Mouse (Mus musculus) MN1 (cell line): Measurements from ENCODE around the gene Tenm3.
A peak's percentile ranks its signal among the peaks of the same experiment; 100 is the strongest.

ENCODE experiments used
- DNase-seq: peaks from one replicate; pipeline ENCODE4 v3.0.0-alpha.2; 2016; ENCODE audit warnings: low spot score

Gene Tenm3

DNA sequence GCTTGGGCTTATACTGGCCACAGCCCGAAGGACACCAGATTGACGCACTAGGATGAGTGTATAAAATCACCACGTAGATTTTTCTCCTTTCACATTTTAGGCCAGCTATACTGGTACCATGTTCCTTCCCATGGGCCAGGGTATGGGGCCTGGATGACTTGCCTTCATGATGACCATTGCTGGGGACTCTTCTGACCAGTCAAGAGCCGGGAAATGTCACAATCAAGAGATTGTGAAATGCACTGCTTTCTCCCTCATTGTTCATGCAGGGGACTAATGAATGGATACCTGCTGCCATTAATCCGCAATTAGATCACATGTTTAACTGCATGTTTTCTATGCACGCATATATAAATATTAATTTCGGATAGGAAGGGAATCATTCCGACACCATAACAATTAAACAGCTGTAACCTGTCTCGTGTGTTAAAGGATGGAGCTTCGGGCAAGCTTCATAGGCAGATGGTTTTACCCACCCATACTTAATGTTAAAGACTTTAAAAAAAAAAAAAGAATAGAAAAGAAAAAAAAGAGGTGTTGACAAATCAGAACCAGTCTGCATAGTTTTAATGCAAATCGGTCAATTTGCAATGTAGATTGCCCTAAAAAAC lies 521.0 kb downstream of the Tenm3 start:
- DNase-seq: no peak

DNA sequence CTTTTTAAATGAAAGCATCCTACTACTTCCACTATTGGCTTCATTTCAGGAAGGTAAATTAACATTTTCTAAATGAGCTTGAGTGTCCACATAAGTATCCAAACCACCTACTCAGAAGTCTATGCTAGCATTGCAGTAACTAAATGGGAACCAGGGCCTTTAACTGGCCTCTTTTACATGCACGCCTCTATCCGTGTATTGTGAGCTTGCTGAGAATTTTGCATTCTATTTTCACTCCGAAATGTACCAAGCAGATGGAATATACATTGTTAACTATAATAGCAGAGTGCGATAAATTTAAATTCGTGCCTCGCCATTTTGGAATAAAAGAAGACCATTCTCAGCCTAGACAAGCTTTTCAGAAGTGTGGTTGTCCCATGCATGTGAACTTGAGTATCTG lies 521.5 kb downstream of the Tenm3 start:
- DNase-seq: no peak

DNA sequence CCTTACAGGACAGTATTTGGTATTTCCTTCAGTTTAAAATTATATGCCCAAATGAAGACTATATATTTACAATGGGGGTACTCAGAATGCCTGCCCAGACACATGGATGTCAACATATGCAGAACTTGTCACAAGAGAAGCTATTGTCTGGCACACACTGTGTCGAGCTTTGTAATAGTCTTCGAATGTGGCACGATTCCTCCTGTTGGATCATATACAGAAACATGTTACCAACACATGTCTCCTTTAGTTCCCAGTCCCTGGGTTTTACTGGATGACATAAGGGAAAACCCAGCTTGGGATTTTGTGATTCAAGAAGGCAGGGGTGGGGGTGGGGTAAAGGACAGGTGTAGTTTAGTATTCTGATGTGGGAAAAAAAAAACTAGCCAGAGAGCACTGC lies 524.1 kb downstream of the Tenm3 start:
- no peak for DNase-seq

DNA sequence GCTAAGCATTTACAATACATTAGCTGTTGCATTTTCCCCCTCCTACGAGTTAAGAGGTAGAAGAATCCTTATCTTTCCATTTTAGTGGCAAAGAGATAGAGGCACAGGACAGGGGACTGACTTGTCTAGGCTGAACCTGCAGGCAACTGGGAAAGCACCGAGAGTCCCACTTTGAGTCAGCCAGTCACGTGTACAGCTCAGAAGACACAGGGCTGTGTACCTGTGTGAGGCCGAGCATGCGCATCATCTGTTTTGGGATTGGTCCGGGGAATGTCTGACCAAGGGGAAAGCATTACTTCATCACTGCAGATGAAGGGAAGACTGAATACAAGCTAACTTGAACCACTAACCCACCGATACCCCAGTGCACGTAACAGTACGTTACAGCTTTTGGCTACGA lies 526.3 kb downstream of the Tenm3 start:
- no peak for DNase-seq

DNA sequence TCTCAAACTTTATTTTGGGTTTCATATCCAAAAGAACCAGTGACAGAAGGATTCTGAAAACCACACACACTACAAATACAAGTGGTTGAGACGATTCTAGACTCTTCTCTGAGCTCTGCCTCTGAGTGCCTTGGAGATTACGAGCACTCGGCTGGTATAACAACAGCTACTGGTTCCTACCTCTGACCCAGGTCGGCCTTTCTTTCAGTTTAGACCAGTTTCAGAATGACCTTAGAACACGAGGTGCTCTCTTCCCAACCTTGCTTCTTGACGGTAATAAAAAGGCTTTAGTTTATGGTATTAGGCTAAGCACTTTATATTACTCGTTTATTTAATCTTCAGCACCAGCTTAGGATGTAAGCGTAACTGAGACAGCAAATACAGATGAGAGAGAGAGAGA lies 528.1 kb downstream of the Tenm3 start:
- DNase-seq: no peak

DNA sequence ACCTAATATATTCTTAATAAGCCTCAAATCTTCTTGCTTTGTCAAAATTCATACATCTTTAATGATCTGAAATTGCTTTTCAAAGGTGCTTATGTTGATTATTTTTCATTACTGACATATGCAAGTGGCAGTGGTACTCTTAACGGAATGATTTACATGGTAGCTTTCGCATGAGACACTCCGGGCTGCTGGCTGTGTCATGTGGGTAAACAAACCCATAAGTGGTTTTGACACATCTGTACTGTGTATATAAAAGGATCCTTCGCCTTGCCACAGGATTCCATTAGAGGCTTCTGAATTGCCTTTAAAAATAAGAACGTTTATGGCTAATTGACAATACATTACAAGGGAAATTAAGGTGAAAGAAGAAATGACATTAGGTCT lies 529.8 kb downstream of the Tenm3 start:
- DNase-seq: no peak

DNA sequence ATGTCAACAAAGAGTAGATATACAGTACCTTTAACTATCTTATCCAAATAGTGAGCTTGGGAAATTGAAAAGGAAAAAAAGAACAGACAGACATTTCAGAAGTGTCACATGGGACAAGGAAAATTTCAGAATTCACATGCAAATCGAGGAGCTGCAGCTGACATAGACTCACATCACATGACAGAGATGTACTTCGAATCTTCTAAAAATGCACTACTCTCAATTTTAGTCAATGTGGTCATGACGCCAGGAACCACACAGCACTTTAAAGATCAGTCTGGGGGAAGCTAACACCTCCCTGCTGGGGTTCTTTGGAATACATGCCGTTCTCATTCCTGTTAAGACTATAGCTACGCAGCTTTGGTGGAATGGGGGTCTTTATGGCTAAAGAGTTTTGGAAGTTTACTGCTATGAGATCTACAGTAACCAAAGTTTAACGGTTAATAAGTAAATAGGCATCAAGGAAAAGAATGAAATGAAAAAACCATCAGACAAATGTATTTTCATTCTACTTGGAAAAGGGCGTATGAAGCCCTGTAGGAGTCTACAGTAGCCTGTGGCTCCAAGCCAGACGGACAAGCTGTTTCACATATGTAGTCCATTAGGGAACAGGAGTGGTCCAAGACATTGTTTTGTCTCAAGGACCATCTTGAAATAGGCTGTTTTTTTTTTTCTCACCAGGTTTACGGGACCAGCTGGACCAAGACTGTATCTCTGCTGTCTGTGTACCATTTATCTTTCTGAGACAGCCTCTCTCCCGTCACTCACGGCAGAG lies 530.4 kb downstream of the Tenm3 start:
- DNase-seq: no peak

DNA sequence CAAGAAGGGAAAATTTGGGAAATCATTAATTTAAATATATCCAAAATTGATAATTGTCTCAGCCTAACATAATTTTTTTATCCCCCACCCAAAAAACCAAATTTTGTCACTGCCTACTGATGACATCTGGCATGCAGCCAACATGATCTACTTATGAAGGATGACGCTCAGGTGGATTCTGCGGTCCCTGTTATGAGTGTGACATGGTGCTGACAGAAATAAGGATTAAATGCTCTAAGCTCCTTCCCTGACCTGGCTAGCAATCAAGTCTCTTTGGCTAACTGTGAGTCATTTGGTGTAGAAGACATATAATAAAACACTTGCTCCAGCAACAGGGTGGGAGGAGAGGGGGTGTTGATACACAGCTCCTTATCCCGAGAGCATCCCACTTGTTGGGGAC lies 532.0 kb downstream of the Tenm3 start:
- no peak for DNase-seq

DNA sequence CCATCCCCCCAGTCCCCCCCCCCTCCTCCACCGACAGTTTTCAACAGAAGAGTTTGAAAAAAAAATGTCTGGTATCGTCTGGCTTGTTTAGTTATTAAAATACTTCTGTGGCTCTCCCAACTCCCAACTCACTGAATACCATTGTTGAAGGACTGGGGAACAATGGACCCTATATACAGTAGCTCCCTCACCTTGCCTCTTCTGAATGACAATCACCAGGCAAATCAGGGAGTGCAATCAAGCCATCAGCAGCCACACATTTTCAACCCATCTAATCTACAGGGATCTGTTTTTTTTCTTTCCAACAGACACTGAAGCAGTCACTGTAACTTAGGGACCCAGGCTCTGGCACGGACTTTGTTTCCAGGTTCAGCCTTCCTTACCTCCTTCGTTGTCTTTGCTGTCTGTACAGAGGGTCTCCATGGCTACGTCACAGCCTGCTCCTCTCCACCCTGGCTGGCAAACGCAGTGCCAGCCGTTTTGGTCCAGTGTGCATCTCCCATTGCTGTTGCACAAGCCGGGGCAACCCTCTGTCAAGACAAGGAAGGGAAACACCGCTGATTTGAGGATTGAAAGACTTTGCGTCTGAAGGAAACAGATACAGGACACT lies 533.4 kb downstream of the Tenm3 start:
- DNase-seq: no peak

DNA sequence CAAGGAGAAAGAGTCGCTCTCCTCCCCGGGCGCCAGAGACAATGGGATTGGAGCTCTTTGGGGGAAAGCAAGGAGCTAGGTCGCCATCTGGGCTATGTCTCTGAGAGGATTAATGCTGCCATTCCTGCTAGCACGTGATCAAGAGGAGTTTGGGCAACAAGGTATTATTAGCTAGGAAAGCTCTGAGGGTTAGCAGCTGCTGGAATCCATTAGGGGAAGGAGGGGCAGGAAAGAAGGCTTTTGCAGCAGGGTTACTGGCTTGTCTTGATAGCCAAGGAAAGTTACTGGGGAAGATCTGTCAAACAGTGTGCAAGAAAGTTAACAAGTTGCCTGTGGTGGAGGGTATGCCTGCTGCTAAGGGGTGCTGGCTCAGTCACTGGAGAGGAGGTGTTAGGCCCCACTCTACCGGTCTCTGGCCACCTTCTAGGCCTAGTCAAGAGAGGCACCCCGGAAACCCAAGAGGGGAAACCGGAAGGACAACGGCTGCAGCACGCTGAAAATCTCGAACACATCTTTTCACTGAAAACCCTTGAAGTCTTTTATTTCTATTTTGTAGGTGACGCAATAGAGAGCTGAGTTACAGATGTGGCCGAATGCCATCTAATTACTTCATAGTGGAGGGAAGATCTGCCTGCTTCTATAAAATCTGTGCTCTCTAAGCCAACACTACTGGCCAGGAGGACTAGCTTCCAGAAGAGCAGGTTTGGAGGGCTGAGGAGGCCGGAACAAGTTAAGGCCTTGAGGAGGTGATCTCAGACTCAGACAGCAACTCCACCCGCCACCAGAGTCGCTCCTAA lies 534.4 kb downstream of the Tenm3 start:
- no peak for DNase-seq

DNA sequence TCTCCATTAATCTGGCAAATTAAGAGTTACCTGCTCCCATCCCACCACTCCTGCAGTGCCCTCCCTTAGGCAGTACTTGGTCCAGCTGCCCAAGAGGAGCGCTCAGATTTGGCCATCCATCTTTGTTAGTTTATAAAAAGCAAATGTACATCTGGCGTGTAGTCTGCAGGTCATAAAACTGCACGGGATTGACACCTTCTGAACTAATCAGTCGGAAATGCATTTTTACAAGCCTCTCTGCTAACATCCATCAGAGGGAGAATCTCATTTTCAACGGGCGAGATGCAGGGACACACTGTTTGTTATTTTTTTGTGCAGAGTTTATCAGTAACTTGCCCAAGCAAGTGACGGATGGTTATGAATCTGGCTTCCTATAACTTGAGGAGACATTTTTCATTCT lies 539.5 kb downstream of the Tenm3 start:
- no peak for DNase-seq

DNA sequence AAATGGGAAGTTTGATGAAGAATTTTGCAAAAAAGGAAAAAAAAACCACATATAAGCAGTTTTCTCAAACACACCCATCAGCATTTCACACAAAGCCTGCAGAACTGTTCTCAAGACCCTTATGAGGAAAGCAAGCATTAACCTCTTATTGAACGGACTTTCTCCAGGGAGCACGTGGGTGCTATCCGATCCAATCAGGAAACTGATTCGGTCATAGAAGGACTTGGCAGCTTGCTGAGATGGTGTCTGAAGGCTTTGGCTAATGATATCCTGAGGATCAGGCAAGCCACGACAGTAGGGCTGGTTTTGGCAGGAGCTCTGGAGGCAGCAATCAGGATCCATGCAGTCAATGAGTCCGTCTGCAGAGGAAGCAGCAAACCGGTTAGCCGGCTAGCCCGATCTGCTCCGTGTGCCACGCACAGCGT lies 543.1 kb downstream of the Tenm3 start:
- peak; percentile 47 for DNase-seq

DNA sequence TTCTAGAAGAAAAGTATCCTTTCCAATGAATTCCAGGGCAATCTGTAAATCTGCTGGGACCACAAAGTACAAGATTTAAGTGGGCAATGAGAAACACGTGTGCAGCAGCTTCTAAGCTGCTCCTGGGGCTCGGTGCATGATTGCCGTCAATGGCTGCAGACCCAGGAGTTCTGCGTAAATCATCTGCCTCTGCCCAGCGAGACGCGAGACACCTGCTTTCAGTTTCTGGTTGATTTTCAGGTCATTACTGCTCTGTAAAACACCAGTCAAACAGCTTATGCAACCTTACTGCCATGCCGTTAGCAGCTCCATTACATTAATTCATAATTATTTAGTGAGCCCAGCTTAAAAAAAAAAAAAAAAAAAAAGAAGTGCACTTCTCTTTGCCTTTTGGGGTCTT lies 543.7 kb downstream of the Tenm3 start:
- DNase-seq: peak; percentile 36

DNA sequence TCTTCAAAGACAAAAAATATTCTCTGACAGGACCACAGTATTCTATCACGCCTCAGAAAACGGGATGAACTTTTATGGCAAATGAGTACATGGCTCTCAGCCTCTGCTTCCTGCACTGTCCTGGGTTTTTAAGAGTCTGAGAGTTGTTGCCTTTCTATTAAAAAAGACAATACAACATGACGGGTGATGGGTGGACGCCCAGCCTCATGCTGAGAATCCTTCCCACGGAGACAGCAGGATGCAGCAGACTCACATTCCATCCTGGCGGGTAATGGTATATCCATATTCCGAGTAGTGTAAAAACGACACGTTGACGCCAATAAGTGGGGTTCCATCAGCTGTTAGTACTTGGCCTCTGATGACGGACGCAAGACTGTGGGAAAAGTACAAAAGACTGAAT lies 544.4 kb downstream of the Tenm3 start:
- no peak for DNase-seq

DNA sequence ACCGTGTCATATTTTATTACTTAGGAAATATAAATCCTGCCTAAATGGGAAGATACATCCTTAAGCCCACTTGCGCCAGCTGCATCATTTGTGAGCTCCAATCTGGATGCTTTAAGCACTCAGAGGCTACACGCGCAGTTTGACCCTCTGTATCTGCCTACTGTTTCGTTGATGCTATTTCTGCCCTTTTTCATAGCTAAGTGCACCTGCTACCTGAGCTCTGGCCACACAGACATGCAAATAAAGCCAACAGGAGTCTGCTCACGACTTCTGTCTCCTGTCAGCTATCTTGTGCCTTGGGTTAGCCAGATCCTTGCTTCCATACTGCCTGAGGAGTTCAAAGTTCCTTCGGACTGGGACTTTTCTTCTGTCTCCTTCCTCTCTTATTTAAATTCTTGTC lies 547.4 kb downstream of the Tenm3 start:
- no peak for DNase-seq

DNA sequence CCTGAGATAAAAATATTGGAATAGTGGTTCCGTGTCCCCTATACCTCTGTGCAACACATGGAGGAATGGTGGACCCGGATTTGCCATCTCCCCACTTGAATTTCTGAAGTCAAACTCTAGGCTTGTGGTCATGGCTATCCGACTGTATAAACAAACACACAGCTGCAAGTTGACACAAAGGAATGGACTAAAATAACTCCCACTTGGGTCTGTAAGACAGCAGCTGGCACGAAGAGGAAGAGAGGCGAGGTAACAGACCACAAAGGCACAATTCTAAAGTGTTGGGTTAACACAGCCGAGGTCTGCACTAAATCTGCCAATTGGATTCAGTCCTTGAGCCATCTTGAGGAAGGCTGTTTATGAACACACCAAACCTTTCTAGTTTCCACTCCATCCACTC lies 548.2 kb downstream of the Tenm3 start:
- no peak for DNase-seq

DNA sequence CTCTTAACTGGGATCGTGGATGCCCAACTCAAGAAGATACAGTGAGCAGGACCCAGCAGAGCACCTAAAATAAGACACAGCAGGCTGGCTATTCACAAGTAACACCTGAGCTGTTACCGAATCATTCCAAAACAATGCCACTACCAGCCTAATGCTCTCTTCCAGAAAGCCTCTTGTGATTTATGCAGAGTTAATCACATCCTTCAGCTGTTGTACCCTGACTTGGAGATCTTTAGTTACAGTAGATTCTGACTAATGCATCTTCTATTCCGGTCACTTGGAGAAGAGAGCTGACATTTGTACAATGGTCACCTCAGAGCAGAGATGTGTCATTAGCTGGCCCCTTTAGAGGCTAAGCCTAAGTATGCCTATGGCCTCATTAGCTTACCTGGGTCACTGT lies 550.0 kb downstream of the Tenm3 start:
- DNase-seq: no peak

DNA sequence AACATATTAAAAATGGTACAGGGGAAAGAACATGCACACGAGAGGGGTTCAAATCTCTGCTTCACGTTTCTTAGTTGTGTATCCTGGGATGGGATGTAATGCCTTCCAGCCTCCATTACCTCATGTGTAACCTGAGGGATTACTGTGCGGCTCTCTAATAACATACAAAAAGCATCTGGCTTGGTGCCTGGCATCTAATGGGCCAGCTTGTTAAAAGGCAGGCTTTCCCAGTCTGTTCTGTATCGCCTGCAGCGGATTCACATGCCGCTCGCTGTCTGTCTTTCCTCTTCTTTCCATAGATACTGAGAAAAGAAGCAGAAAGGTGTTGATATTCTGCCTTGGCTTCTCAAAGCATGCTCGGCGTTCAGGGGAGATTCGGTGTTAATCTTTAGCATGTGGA lies 558.3 kb downstream of the Tenm3 start:
- DNase-seq: peak; percentile 15

DNA sequence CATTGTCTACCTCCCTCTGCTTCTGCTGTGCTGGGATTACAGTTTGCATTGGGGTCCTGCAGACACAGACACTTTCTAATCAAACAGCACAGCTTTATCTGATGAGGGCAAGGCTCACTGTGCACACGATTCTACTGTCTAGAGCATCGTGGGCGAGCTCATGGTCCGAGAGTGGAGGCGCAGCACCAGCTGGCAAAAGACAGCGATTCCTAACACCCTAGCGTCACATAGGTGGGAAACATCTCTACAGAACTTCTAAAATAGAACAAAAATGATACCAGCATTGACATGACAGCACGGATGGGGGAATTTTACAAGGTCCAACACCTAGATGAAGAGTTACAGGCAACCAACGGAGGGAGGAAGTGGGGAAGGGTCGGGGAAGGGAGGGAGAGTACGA lies 561.9 kb downstream of the Tenm3 start:
- no peak for DNase-seq

DNA sequence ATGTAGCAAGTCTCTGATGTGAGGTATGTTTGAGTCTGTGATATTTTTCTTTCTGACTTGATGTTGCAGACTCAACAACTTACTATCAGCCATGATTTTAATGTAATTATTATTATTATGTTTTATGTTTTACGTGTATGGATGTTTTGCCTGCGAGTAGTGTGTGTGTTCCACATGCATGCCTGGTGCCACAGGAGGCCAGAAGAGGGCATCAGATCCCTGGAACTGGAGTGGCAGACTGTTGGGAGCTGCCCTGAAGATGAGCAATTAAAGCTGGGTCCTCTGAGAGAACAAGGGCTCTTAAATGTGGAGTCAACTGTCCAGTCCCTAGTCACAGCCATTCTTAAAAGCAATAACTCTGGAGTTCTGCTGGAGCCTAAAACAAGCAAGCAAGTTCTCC lies 564.4 kb downstream of the Tenm3 start:
- DNase-seq: no peak

DNA sequence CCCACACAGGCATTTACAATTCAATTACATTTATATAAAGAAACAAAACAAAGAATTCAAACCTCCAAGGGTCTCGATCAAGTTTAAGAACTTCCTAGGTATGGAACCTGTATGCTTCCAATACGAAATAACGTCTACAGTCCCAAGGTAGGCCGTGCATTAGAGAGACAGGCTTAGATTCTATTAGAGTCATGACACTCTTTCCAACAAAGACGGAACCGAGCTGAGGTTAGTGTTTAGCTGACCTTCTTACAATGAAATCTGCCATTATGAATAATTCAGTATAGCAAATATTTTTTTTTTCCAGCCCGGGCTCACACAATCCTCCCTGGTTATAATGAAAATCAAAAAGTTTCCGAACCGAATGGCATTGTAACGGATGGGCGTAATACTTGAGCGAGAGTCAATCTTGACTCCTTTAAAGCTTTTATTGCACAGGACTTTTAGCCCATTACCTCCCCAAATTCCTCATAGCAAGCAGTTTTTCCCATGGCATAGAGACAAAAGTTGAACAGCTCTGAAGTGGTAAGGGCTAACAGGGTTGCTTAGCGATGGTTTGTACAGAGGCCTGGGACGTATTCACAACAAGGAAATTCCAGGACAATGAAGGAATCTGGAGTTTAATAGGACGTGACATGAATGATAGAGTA lies 565.6 kb downstream of the Tenm3 start:
- DNase-seq: no peak

DNA sequence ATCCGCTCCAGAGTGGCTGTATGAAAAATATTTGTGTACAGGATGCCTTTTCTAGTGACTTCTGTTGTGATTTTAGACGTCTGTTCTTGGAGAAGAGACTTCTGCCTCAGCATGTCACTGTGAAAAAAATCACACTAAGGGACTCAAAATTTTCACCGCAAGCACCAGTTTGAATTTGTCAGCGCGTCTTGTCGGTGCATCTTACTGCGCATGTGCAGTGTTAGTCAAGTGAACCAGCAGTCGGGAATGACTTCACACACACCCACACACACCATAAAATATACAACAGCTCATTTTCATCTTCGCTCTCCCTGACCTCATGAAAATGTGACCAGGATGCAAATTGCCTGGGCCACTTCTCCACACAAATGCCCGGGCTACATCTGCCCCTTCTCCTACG lies 568.7 kb downstream of the Tenm3 start:
- no peak for DNase-seq
